Mouse (Mus musculus): ENCODE results near the gene Bcl7a.

GRCm38 (mm10) chr5:123398856-123399498 lies 55.3 kb downstream of the Bcl7a start:
- no peak for TF ChIP-seq CTCF (IDR thresholded peaks at IDR 0.05; ENCODE audit: borderline replicate concordance, extremely low read depth, insufficient read depth, insufficient read length)
- no peak for TF ChIP-seq POLR2A (IDR thresholded peaks at IDR 0.05; ENCODE audit: borderline replicate concordance, extremely low read depth, insufficient read depth, insufficient read length, poor library complexity, severe bottlenecking)

Measured in brain, embryonic 14.5 days (tissue).